Comparison of ENCODE assay signal across 16 mouse cellular contexts in the genomic region with DNA sequence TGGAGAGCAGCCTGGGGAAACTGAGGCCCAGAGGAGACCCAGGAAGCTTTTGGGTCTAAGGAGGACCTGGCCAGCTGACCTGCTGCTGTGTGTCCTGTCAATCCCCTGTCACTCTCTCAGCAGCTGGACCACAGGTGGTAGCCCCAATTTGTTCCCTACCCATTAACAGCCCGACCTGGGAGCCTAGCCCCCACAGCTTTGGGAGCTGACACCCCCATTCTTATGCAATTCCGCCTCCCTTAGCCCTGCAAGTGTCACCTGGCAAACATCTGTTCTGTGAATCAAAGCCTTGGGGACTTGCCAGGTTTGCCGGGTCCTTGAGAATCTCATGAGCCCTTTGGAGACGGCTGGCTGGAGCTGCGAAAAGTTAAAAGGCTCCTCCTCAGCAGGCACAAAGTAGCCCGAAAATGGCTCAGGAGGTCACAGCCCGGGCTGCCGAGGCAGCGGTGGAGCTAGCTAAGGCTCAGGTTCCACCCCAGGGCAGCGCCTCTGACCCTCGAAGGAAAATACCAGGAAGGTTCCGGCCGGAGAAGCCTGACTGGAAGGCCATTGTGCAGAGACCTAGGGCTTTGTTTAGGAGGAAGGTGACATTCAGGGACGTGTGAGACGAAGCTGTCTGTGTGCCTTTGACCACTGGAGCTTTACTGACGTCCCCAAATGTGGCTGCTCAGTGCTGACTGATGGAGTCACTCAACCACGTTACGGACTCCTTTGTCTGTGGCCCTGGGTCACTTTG. TPM values are rescaled to one million over a fixed set of nuclear protein-coding genes. Genes with fewer than 3 reads are reported as not detected.
A peak's percentile ranks its signal among the peaks of the same experiment; 100 is the strongest.
DNase-seq lines count a peak whose midpoint lies in the region; ATAC-seq lines count a peak whose summit lies in the region.
"Had no signal": no experiment of that assay in that cellular context is flagged by ENCODE, and none has a peak within 500 bp of the region (broad histone marks: within the 10 kb centered on the region; RNA-seq: fewer than 3 reads in every experiment).

No protein-coding gene starts in this region.

- H3K9me3 ChIP-seq in midbrain, embryonic 10.5 days (replicated peaks): no peaks in the 10 kb centered on the region
- H3K9me3 ChIP-seq in midbrain, embryonic 14.5 days (ENCODE audit: control insufficient read depth, low read length): no peaks in the 10 kb centered on the region
- 0 out of 2 replicates have a peak, but pooled peaks cover 3% of the 10 kb centered on the region for H3K9me3 ChIP-seq in embryonic facial prominence, embryonic 14.5 days (ENCODE audit: control insufficient read depth, low read length)
- H3K9me3 ChIP-seq: intestine, embryonic 15.5 days; midbrain, embryonic 13.5 days; neural tube, embryonic 13.5 days had no signal

- WGBS in midbrain, embryonic 10.5 days: 6% methylated on average over 18 of the region's 18 CpGs
- WGBS in midbrain, embryonic 14.5 days: 6% methylated on average over 18 of the region's 18 CpGs
- 5% methylated on average over 18 of the region's 18 CpGs for whole genome bisulfite sequencing in embryonic facial prominence, embryonic 14.5 days

- peaks cover 18% of the 10 kb centered on the region for H3K4me1 ChIP-seq in midbrain, embryonic 10.5 days
- H3K4me1 ChIP-seq in midbrain, embryonic 14.5 days (ENCODE audit: control insufficient read depth, insufficient read depth, low read length): 0 out of 2 replicates have a peak, but pooled peaks cover 3% of the 10 kb centered on the region
- no peaks in the 10 kb centered on the region for H3K4me1 ChIP-seq in embryonic facial prominence, embryonic 14.5 days (ENCODE audit: control insufficient read depth, insufficient read depth, low read length)
- H3K4me1 ChIP-seq: intestine, embryonic 15.5 days; neural tube, embryonic 13.5 days had no signal

- H3K36me3 ChIP-seq in midbrain, embryonic 10.5 days: no peaks in the 10 kb centered on the region
- no peaks in the 10 kb centered on the region for H3K36me3 ChIP-seq in midbrain, embryonic 14.5 days (ENCODE audit: control insufficient read depth, insufficient read depth, low read length)
- no peaks in the 10 kb centered on the region for H3K36me3 ChIP-seq in embryonic facial prominence, embryonic 14.5 days (ENCODE audit: control insufficient read depth, insufficient read depth, low read length)
- H3K36me3 ChIP-seq: intestine, embryonic 15.5 days; midbrain, embryonic 13.5 days; neural tube, embryonic 13.5 days had no signal

- no peak for ATAC-seq in midbrain, embryonic 14.5 days (ENCODE audit: low FRiP score, low TSS enrichment)
- ATAC-seq in embryonic facial prominence, embryonic 14.5 days (ENCODE audit: low read depth): no peak
- no peak for ATAC-seq in frontal cortex, adult (ENCODE audit: low TSS enrichment)
- no peak for ATAC-seq in activated CD4-positive, CD25-positive, alpha-beta regulatory T cell, adult 4 months
- ATAC-seq: intestine, embryonic 15.5 days; midbrain, embryonic 13.5 days had no signal

- peak overlapping the region; percentile 67 for H3K27ac ChIP-seq in midbrain, embryonic 10.5 days (replicated peaks)
- H3K27ac ChIP-seq in midbrain, embryonic 14.5 days (replicated peaks; ENCODE audit: low read depth, low read length): no peak overlapping the region
- no peak overlapping the region for H3K27ac ChIP-seq in embryonic facial prominence, embryonic 14.5 days (replicated peaks; ENCODE audit: low read depth, low read length)
- H3K27ac ChIP-seq: intestine, embryonic 15.5 days; liver, embryonic 14.5 days; midbrain, embryonic 13.5 days; neural tube, embryonic 13.5 days had no signal

- H3K27me3 ChIP-seq in midbrain, embryonic 10.5 days (ENCODE audit: low read depth, poor library complexity, severe bottlenecking): peaks cover 25% of the 10 kb centered on the region
- no peaks in the 10 kb centered on the region for H3K27me3 ChIP-seq in midbrain, embryonic 14.5 days (ENCODE audit: control insufficient read depth, insufficient read depth, low read length)
- H3K27me3 ChIP-seq in embryonic facial prominence, embryonic 14.5 days (replicated peaks; ENCODE audit: control insufficient read depth, insufficient read depth, low read length): peaks cover 15% of the 10 kb centered on the region; the same call in 1 of the 2 replicates

- no peak overlapping the region for H3K9ac ChIP-seq in midbrain, embryonic 14.5 days (replicated peaks; ENCODE audit: low read length)
- no peak overlapping the region for H3K9ac ChIP-seq in embryonic facial prominence, embryonic 14.5 days (ENCODE audit: low read depth, low read length)
- H3K9ac ChIP-seq: intestine, embryonic 15.5 days; liver, embryonic 14.5 days; midbrain, embryonic 13.5 days; neural tube, embryonic 13.5 days had no signal

- H3K4me2 ChIP-seq in midbrain, embryonic 14.5 days (ENCODE audit: low read length): no peak overlapping the region
- no peak overlapping the region for H3K4me2 ChIP-seq in embryonic facial prominence, embryonic 14.5 days (ENCODE audit: low read depth, low read length)
- H3K4me2 ChIP-seq: intestine, embryonic 15.5 days; midbrain, embryonic 13.5 days; neural tube, embryonic 13.5 days had no signal

- peak overlapping the region; percentile 19; the same call in 1 of the 2 replicates for H3K4me3 ChIP-seq in midbrain, embryonic 10.5 days
- no peak overlapping the region for H3K4me3 ChIP-seq in midbrain, embryonic 14.5 days (replicated peaks; ENCODE audit: low read depth, low read length)
- no peak overlapping the region for H3K4me3 ChIP-seq in embryonic facial prominence, embryonic 14.5 days (ENCODE audit: low read depth, low read length)
- H3K4me3 ChIP-seq: intestine, embryonic 15.5 days; midbrain, embryonic 13.5 days; neural tube, embryonic 13.5 days had no signal

- peak; percentile 42 for DNase-seq in midbrain, embryonic 10.5 days (ENCODE audit: low spot score)
- no peak for DNase-seq in midbrain, embryonic 14.5 days
- DNase-seq in adrenal gland, postnatal 10 days: peak; percentile 69
- DNase-seq in embryonic facial prominence, embryonic 14.5 days (ENCODE audit: low spot score): peak; percentile 44
- DNase-seq in urinary bladder, postnatal 36 days (ENCODE audit: low spot score in 2 of 2): no peak
- DNase-seq: heart, postnatal 14 days; thymus, postnatal 25 days had no signal

RNA-seq across cellular contexts. Expression of a gene that starts 7.6 kb away (rescaled TPM):
- polyA plus RNA-seq in midbrain, embryonic 10.5 days (2016; fragmentation: Nextera tagmentation; extraction: Ambion mirVana): 96.3 and 110 TPM in 2 replicates
- polyA plus RNA-seq in midbrain, embryonic 14.5 days (2014; fragmentation: Nextera tagmentation; extraction: Ambion mirVana): 44.5 and 62.6 TPM in 2 replicates
- not detected for total RNA-seq in adrenal gland, postnatal 10 days (2021)
- 0.42 and 5.3 TPM in 2 replicates for polyA plus RNA-seq in embryonic facial prominence, embryonic 14.5 days (2014; fragmentation: Nextera tagmentation; extraction: Ambion mirVana)
- not detected for polyA plus RNA-seq in activated CD4-positive, CD25-positive, alpha-beta regulatory T cell, adult 4 months (2017; shearing (Covaris generic))
- total RNA-seq: common myeloid progenitor, adult 5-6 weeks; heart, postnatal 14 days; layer of hippocampus, adult 18-20 months had no signal

RNA-seq across cellular contexts. Expression of a gene that starts 26.2 kb away (rescaled TPM):
- 30.7 and 34.4 TPM in 2 replicates for polyA plus RNA-seq in midbrain, embryonic 10.5 days (2016; fragmentation: Nextera tagmentation; extraction: Ambion mirVana)
- 25.4 and 34.8 TPM in 2 replicates for polyA plus RNA-seq in midbrain, embryonic 14.5 days (2014; fragmentation: Nextera tagmentation; extraction: Ambion mirVana)
- 10 to 100 TPM; 25.6 to 26.2 TPM for total RNA-seq in adrenal gland, postnatal 10 days (2021)
- polyA plus RNA-seq in embryonic facial prominence, embryonic 14.5 days (2014; fragmentation: Nextera tagmentation; extraction: Ambion mirVana): 19.3 and 21.0 TPM in 2 replicates
- 10 to 100 TPM; 34.4 to 34.5 TPM for polyA plus RNA-seq in activated CD4-positive, CD25-positive, alpha-beta regulatory T cell, adult 4 months (2017; shearing (Covaris generic))

RNA-seq across cellular contexts. Expression of a gene that starts 41.6 kb away (rescaled TPM):
- polyA plus RNA-seq in midbrain, embryonic 10.5 days (2016; fragmentation: Nextera tagmentation; extraction: Ambion mirVana): 0.07 TPM in 1 of 2 replicates, not detected in the other
- not detected in 2 replicates for polyA plus RNA-seq in midbrain, embryonic 14.5 days (2014; fragmentation: Nextera tagmentation; extraction: Ambion mirVana)
- not detected for total RNA-seq in adrenal gland, postnatal 10 days (2021)
- 1.0 TPM in 2 replicates for polyA plus RNA-seq in embryonic facial prominence, embryonic 14.5 days (2014; fragmentation: Nextera tagmentation; extraction: Ambion mirVana)
- polyA plus RNA-seq in activated CD4-positive, CD25-positive, alpha-beta regulatory T cell, adult 4 months (2017; shearing (Covaris generic)): not detected
- total RNA-seq: common myeloid progenitor, adult 5-6 weeks; heart, postnatal 14 days; layer of hippocampus, adult 18-20 months had no signal
- polyA plus RNA-seq: gonadal fat pad, adult 2 months; intestine, embryonic 15.5 days; liver, embryonic 14.5 days; midbrain, embryonic 13.5 days; neural tube, embryonic 13.5 days had no signal

RNA-seq across cellular contexts. Expression of a gene that starts 50.8 kb away (rescaled TPM):
- polyA plus RNA-seq in midbrain, embryonic 10.5 days (2016; fragmentation: Nextera tagmentation; extraction: Ambion mirVana): 2.9 TPM in 2 replicates
- 16.7 and 22.6 TPM in 2 replicates for polyA plus RNA-seq in midbrain, embryonic 14.5 days (2014; fragmentation: Nextera tagmentation; extraction: Ambion mirVana)
- total RNA-seq in adrenal gland, postnatal 10 days (2021): under 1 TPM; 0.27 to 0.33 TPM
- polyA plus RNA-seq in embryonic facial prominence, embryonic 14.5 days (2014; fragmentation: Nextera tagmentation; extraction: Ambion mirVana): 0.88 and 0.97 TPM in 2 replicates
- not detected for polyA plus RNA-seq in activated CD4-positive, CD25-positive, alpha-beta regulatory T cell, adult 4 months (2017; shearing (Covaris generic))
- total RNA-seq: heart, postnatal 14 days; layer of hippocampus, adult 18-20 months had no signal
- polyA plus RNA-seq: gonadal fat pad, adult 2 months; intestine, embryonic 15.5 days had no signal

RNA-seq across cellular contexts. Expression of a gene that starts 51.0 kb away (rescaled TPM):
- 238 and 258 TPM in 2 replicates for polyA plus RNA-seq in midbrain, embryonic 10.5 days (2016; fragmentation: Nextera tagmentation; extraction: Ambion mirVana)
- polyA plus RNA-seq in midbrain, embryonic 14.5 days (2014; fragmentation: Nextera tagmentation; extraction: Ambion mirVana): 40.1 and 76.3 TPM in 2 replicates
- 10 to 100 TPM; 72.7 to 80.8 TPM for total RNA-seq in adrenal gland, postnatal 10 days (2021)
- 137 and 146 TPM in 2 replicates for polyA plus RNA-seq in embryonic facial prominence, embryonic 14.5 days (2014; fragmentation: Nextera tagmentation; extraction: Ambion mirVana)
- 1 to 10 TPM; 1.1 to 1.2 TPM for polyA plus RNA-seq in activated CD4-positive, CD25-positive, alpha-beta regulatory T cell, adult 4 months (2017; shearing (Covaris generic))

Comparison
In these comparisons a context has a peak if more than half of its experiments do, and no peak if none do; other contexts are left out.
1. DNase-seq: peak in midbrain, embryonic 10.5 days (single experiment), adrenal gland, postnatal 10 days (single experiment) and embryonic facial prominence, embryonic 14.5 days (single experiment); none in midbrain, embryonic 14.5 days (single experiment) and urinary bladder, postnatal 36 days (0 of 2).